Mouse (Mus musculus) urinary bladder, postnatal 4 days (tissue): ENCODE measurements around the gene Mgarp.
A peak's percentile ranks its signal among the peaks of the same experiment; 100 is the strongest.
"Not testable (repeated sequence)": the region's sequence is repeated elsewhere in the genome, so short reads cannot be mapped to it uniquely, and the experiment has no call there.

Experiments used
- DNase-seq, 2 experiments: peaks; one replicate each; pipeline ENCODE4 v3.0.0; 2021 to 2022; ENCODE audit warnings: low spot score in 2 of 2

The Mgarp gene

GRCm38 (mm10) chr3:51396219-51397068 is at the start of gene Mgarp:
Mgarp (minus strand) TSS chr3:51396738.
- DNase-seq = peak; percentile 56 to 74

- DNase-seq = no peak
Observed at GRCm38 (mm10) chr3:51434871-51435595, 38.5 kb upstream of the Mgarp start.

GRCm38 (mm10) chr3:51434364-51434763 is 37.8 kb upstream of the Mgarp start:
- DNase-seq = not testable (repeated sequence)

GRCm38 (mm10) chr3:51425394-51425793 is 28.9 kb upstream of the Mgarp start:
- no peak for DNase-seq

GRCm38 (mm10) chr3:51421921-51422320 is 25.4 kb upstream of the Mgarp start:
- DNase-seq = no peak

- DNase-seq = no peak
Observed at GRCm38 (mm10) chr3:51417966-51418365, 21.4 kb upstream of the Mgarp start.

- no peak for DNase-seq
Observed at GRCm38 (mm10) chr3:51417485-51417884, 20.9 kb upstream of the Mgarp start.

- DNase-seq = no peak
Observed at GRCm38 (mm10) chr3:51417135-51417458, 20.6 kb upstream of the Mgarp start.

GRCm38 (mm10) chr3:51416364-51417134 is 20.0 kb upstream of the Mgarp start:
- DNase-seq = peak; percentile 44 to 61

GRCm38 (mm10) chr3:51416073-51416363 is 19.5 kb upstream of the Mgarp start:
- no peak for DNase-seq

- peak; percentile 95 to 96 for DNase-seq
Observed at GRCm38 (mm10) chr3:51415098-51416072, 18.8 kb upstream of the Mgarp start, which contains the start of gene Naa15. Naa15 (plus strand) TSS chr3:51415148.

- DNase-seq = peak in 1 of 2 experiments; percentile 23
Observed at GRCm38 (mm10) chr3:51413276-51413675, 16.7 kb upstream of the Mgarp start.

- DNase-seq = no peak
Observed at GRCm38 (mm10) chr3:51412457-51412856, 15.9 kb upstream of the Mgarp start.

GRCm38 (mm10) chr3:51408561-51409183 is 12.1 kb upstream of the Mgarp start, which contains the start of gene Ndufc1:
Ndufc1 (minus strand) TSS chr3:51408988.
- DNase-seq = peak; percentile 95 to 98

GRCm38 (mm10) chr3:51407870-51408560 is 11.5 kb upstream of the Mgarp start:
- no peak for DNase-seq

GRCm38 (mm10) chr3:51402628-51403027 is 6.1 kb upstream of the Mgarp start:
- DNase-seq = no peak

- DNase-seq = not testable (repeated sequence)
Observed at GRCm38 (mm10) chr3:51402054-51402453, 5.5 kb upstream of the Mgarp start.

- DNase-seq = no peak
Observed at GRCm38 (mm10) chr3:51400682-51401081, 4.1 kb upstream of the Mgarp start.

- no peak for DNase-seq
Observed at GRCm38 (mm10) chr3:51399531-51399930, 3.0 kb upstream of the Mgarp start.

- DNase-seq = no peak
Observed at GRCm38 (mm10) chr3:51398667-51399066, 2.1 kb upstream of the Mgarp start.
